Mouse (Mus musculus) hindbrain, embryonic 13.5 days (tissue): Measurements from ENCODE around the gene Ccnd1. TPM values are rescaled to one million over a fixed set of nuclear protein-coding genes. Genes with fewer than 3 reads are reported as not detected.

Experiments
- ATAC-seq: fragments of 200-750 bp; cut with Nextera tagmentation; 2 replicates; pipeline ENCODE4 v1.8.0; 2017; ENCODE audit warnings: moderate TSS enrichment; ENCODE audit not compliant: low FRiP score
- H3K27ac ChIP-seq: fragments of 300-500 bp; sonication (generic); 2 replicates; pipeline ENCODE4 v1.5.1; 2015; ENCODE audit warnings: inconsistent platforms, mild to moderate bottlenecking, moderate library complexity
- H3K27me3 ChIP-seq: fragments of 300-500 bp; sonication (generic); 2 replicates; pipeline ENCODE4 v1.6.1; 2015; ENCODE audit warnings: mild to moderate bottlenecking, inconsistent platforms
- H3K36me3 ChIP-seq: fragments of 300-500 bp; sonication (generic); 2 replicates; pipeline ENCODE4 v1.6.1; 2015; ENCODE audit warnings: mild to moderate bottlenecking, inconsistent platforms
- H3K4me1 ChIP-seq: fragments of 300-500 bp; sonication (generic); replicated peaks from 2 replicates; pipeline ENCODE4 v1.6.1; 2015; ENCODE audit warnings: inconsistent platforms
- H3K4me2 ChIP-seq: fragments of 300-500 bp; sonication (generic); 2 replicates; pipeline ENCODE4 v1.6.1; 2015; ENCODE audit warnings: inconsistent platforms, mild to moderate bottlenecking, moderate library complexity
- H3K4me3 ChIP-seq: fragments of 300-500 bp; sonication (generic); 2 replicates; pipeline ENCODE4 v1.5.1; 2015; ENCODE audit warnings: mild to moderate bottlenecking, inconsistent platforms
- H3K9ac ChIP-seq: fragments of 300-500 bp; sonication (generic); 2 replicates; pipeline ENCODE4 v1.6.1; 2015; ENCODE audit warnings: mild to moderate bottlenecking, inconsistent platforms
- H3K9me3 ChIP-seq: fragments of 300-500 bp; sonication (generic); 2 replicates; pipeline ENCODE4 v1.6.1; 2016; ENCODE audit warnings: inconsistent platforms
- WGBS: fragments of 180-500 bp; shearing (Covaris S2); methylation state at CpG from one replicate; pipeline ENCODE4 v1.1.7; 2015; 5-methylcytosine and 5-hydroxymethylcytosine counted together
- polyA plus RNA-seq: library from polyadenylated mRNA; unstranded; fragments of >200 nt; fragmentation: Nextera tagmentation; extraction: Ambion mirVana; gene quantifications from 2 replicates; pipeline ENCODE4 v1.2.1, GENCODE M21; 2015

Gene Ccnd1
- polyA plus RNA-seq, 1 experiment from 2014 or later = 54.9 TPM

GRCm38 (mm10) chr7:144963911-144964310, 24.2 kb upstream of the Ccnd1 start:
- Histone ChIP-seq H3K4me3 (no peak overlapping the region), H3K4me1 (no peaks in the 10 kb centered on the region), H3K9ac (no peak overlapping the region), H3K36me3 (no peaks in the 10 kb centered on the region), H3K9me3 (peaks cover 4% of the 10 kb centered on the region; the same call in 1 of the 2 replicates), H3K4me2 (no peak overlapping the region), H3K27me3 (no peaks in the 10 kb centered on the region), H3K27ac (no peak overlapping the region)
- 89% methylated on average over 1 of the region's 1 CpGs for WGBS
- no peak for ATAC-seq

- ATAC-seq = no peak
- Histone ChIP-seq H3K9me3 (peaks cover 4% of the 10 kb centered on the region; the same call in 1 of the 2 replicates), H3K4me2 (no peak overlapping the region), H3K36me3 (no peaks in the 10 kb centered on the region), H3K27ac (no peak overlapping the region), H3K4me3 (no peak overlapping the region), H3K9ac (no peak overlapping the region), H3K27me3 (no peaks in the 10 kb centered on the region), H3K4me1 (no peaks in the 10 kb centered on the region)
- WGBS = 66% methylated on average over 12 of the region's 12 CpGs
These were observed 19.0 kb upstream of the Ccnd1 start for GRCm38 (mm10) chr7:144958509-144959395.

- Histone ChIP-seq H3K9me3 (no peaks in the 10 kb centered on the region), H3K9ac (peak overlapping the region; percentile 66), H3K27me3 (peaks cover 69% of the 10 kb centered on the region), H3K27ac (no peak overlapping the region), H3K4me2 (peak overlapping the region; percentile 91), H3K4me1 (peaks cover 55% of the 10 kb centered on the region), H3K4me3 (peak overlapping the region; percentile 46), H3K36me3 (no peaks in the 10 kb centered on the region)
- ATAC-seq = peak; percentile 21
- under 1% methylated on average over 45 of the region's 45 CpGs for WGBS
These were observed 3.5 kb upstream of the Ccnd1 start for GRCm38 (mm10) chr7:144943254-144943653.

GRCm38 (mm10) chr7:144942744-144943135, 3.0 kb upstream of the Ccnd1 start:
- peaks cover 74% of the 10 kb centered on the region for H3K27me3 ChIP-seq

GRCm38 (mm10) chr7:144942071-144942743, 2.5 kb upstream of the Ccnd1 start:
- H3K4me1 ChIP-seq = peaks cover 64% of the 10 kb centered on the region
- no peaks in the 10 kb centered on the region for H3K36me3 ChIP-seq
- peak overlapping the region; percentile 46 for H3K4me3 ChIP-seq
- peak overlapping the region; percentile 91 for H3K4me2 ChIP-seq
- no peaks in the 10 kb centered on the region for H3K9me3 ChIP-seq
- 0 out of 2 replicates have a peak overlapping the region, but pooled peaks have one; percentile 12 for H3K27ac ChIP-seq
- H3K9ac ChIP-seq = peak overlapping the region; percentile 66; the same call in 1 of the 2 replicates
- WGBS = under 1% methylated on average over 35 of the region's 35 CpGs
- peaks cover 76% of the 10 kb centered on the region for H3K27me3 ChIP-seq
- no peak for ATAC-seq

More at GRCm38 (mm10) chr7:144942744-144943135, 3.0 kb upstream of the Ccnd1 start:
- Histone ChIP-seq H3K9ac (peak overlapping the region; percentile 66), H3K4me3 (peak overlapping the region; percentile 46), H3K36me3 (no peaks in the 10 kb centered on the region), H3K9me3 (no peaks in the 10 kb centered on the region), H3K4me1 (peaks cover 60% of the 10 kb centered on the region), H3K4me2 (peak overlapping the region; percentile 91), H3K27ac (no peak overlapping the region)
- WGBS = 1% methylated on average over 20 of the region's 20 CpGs
- ATAC-seq = peak; percentile 18; the same call in 1 of the 2 replicates

GRCm38 (mm10) chr7:144941242-144941831, 1.6 kb upstream of the Ccnd1 start:
- H3K4me3 ChIP-seq = peak overlapping the region; percentile 46
- H3K36me3 ChIP-seq = no peaks in the 10 kb centered on the region
- peak overlapping the region; percentile 73 for H3K27ac ChIP-seq
- H3K9me3 ChIP-seq = no peaks in the 10 kb centered on the region
- peaks cover 72% of the 10 kb centered on the region for H3K4me1 ChIP-seq
- peak; percentile 44 for ATAC-seq
- H3K4me2 ChIP-seq = peak overlapping the region; percentile 91
- under 1% methylated on average over 38 of the region's 39 CpGs for WGBS
- peaks cover 76% of the 10 kb centered on the region for H3K27me3 ChIP-seq
- peak overlapping the region; percentile 60 for H3K9ac ChIP-seq

GRCm38 (mm10) chr7:144940585-144940984, 860 bp upstream of the Ccnd1 start:
- no peak for ATAC-seq
- peaks cover 76% of the 10 kb centered on the region for H3K27me3 ChIP-seq

GRCm38 (mm10) chr7:144940003-144940571, 362 bp upstream of the Ccnd1 start:
- ATAC-seq = no peak
- Histone ChIP-seq H3K27me3 (peaks cover 74% of the 10 kb centered on the region), H3K4me2 (peak overlapping the region; percentile 91), H3K9me3 (no peaks in the 10 kb centered on the region), H3K4me3 (peak overlapping the region; percentile 51), H3K9ac (0 out of 2 replicates have a peak overlapping the region, but pooled peaks have one; percentile 1), H3K4me1 (peaks cover 81% of the 10 kb centered on the region), H3K36me3 (no peaks in the 10 kb centered on the region), H3K27ac (peak overlapping the region; percentile 52; the same call in 1 of the 2 replicates)
- 0% methylated on average over 22 of the region's 22 CpGs for WGBS

More at GRCm38 (mm10) chr7:144940585-144940984, 860 bp upstream of the Ccnd1 start:
- no peaks in the 10 kb centered on the region for H3K36me3 ChIP-seq
- H3K9me3 ChIP-seq = no peaks in the 10 kb centered on the region
- under 1% methylated on average over 11 of the region's 11 CpGs for WGBS
- no peak overlapping the region for H3K27ac ChIP-seq
- peak overlapping the region; percentile 91 for H3K4me2 ChIP-seq
- peak overlapping the region; percentile 51; the same call in 1 of the 2 replicates for H3K4me3 ChIP-seq
- H3K9ac ChIP-seq = no peak overlapping the region; the same call in 1 of the 2 replicates
- peaks cover 79% of the 10 kb centered on the region for H3K4me1 ChIP-seq

- Histone ChIP-seq H3K27ac (peak overlapping the region; percentile 67), H3K4me1 (peaks cover 81% of the 10 kb centered on the region), H3K9ac (peak overlapping the region; percentile 75), H3K9me3 (no peaks in the 10 kb centered on the region), H3K4me2 (peak overlapping the region; percentile 91), H3K4me3 (peak overlapping the region; percentile 51), H3K27me3 (peaks cover 62% of the 10 kb centered on the region), H3K36me3 (0 out of 2 replicates have a peak, but pooled peaks cover 5% of the 10 kb centered on the region)
- no peak for ATAC-seq
- WGBS = under 1% methylated on average over 32 of the region's 32 CpGs
These were observed 923 bp downstream of the Ccnd1 start for GRCm38 (mm10) chr7:144938661-144939343.

- H3K4me3 ChIP-seq = peak overlapping the region; percentile 51
- no peaks in the 10 kb centered on the region for H3K9me3 ChIP-seq
- H3K4me2 ChIP-seq = peak overlapping the region; percentile 91
- H3K9ac ChIP-seq = peak overlapping the region; percentile 75
- WGBS = under 1% methylated on average over 39 of the region's 39 CpGs
- H3K27ac ChIP-seq = no peak overlapping the region
- peaks cover 74% of the 10 kb centered on the region for H3K4me1 ChIP-seq
- peaks cover 54% of the 10 kb centered on the region for H3K27me3 ChIP-seq
- H3K36me3 ChIP-seq = peaks cover 12% of the 10 kb centered on the region
- no peak for ATAC-seq
These were observed 1.7 kb downstream of the Ccnd1 start for GRCm38 (mm10) chr7:144937899-144938517.

- Histone ChIP-seq H3K4me1 (peaks cover 68% of the 10 kb centered on the region), H3K27ac (no peak overlapping the region), H3K4me3 (peak overlapping the region; percentile 51)
These were observed 2.2 kb downstream of the Ccnd1 start for GRCm38 (mm10) chr7:144937490-144937889.

More at GRCm38 (mm10) chr7:144937490-144937889, 2.2 kb downstream of the Ccnd1 start:
- ATAC-seq = peak; percentile 25
- Histone ChIP-seq H3K9me3 (no peaks in the 10 kb centered on the region), H3K36me3 (peaks cover 15% of the 10 kb centered on the region), H3K4me2 (peak overlapping the region; percentile 91), H3K27me3 (peaks cover 49% of the 10 kb centered on the region), H3K9ac (peak overlapping the region; percentile 75)
- 3% methylated on average over 20 of the region's 20 CpGs for WGBS
